Mouse (Mus musculus): ENCODE measurements around the gene Tns3.

GRCm38 (mm10) chr11:8443539-8444292 lies 220.6 kb downstream of the Tns3 start:
- TF ChIP-seq CTCF (IDR thresholded peaks at IDR 0.05; ENCODE audit: low read depth, low read length) = no peak
- TF ChIP-seq POLR2A (IDR thresholded peaks at IDR 0.05; ENCODE audit: insufficient read depth, low read length) = no peak
- TF ChIP-seq EP300 (IDR thresholded peaks at IDR 0.05; ENCODE audit: insufficient read depth, low read depth, low read length) = no peak
